Mouse (Mus musculus) erythroid progenitor cell, adult 5-6 weeks (primary cell): ENCODE measurements around the gene Clk4. TPM values are rescaled to one million over a fixed set of nuclear protein-coding genes. Genes with fewer than 3 reads are reported as not detected.
A peak's percentile ranks its signal among the peaks of the same experiment; 100 is the strongest.

Experiments used
- ATAC-seq: replicated peaks from 2 replicates; pipeline ENCODE4 v1.8.0; 2016; ENCODE audit warnings: moderate number of reproducible peaks, mild to moderate bottlenecking, moderate TSS enrichment, inconsistent platforms; ENCODE audit not compliant: poor library complexity, low FRiP score, severe bottlenecking
- total RNA-seq, 2 experiments: library from RNA; stranded (forward) in 1 of 2; stranded (reverse) in 1 of 2; fragments of 150-400 nt in 1 of 2; fragments of 186-747, 209-891 nt in 1 of 2; gene quantifications; 2 replicates each; pipeline versions ENCODE4 v1.2.3 to v1.2.4; 2015 to 2017; ENCODE audit warnings: low replicate concordance in 2 of 2

Gene Clk4
- total RNA-seq (2015; ENCODE audit: low replicate concordance) (246 and 290 TPM in 2 replicates), total RNA-seq (2017; ENCODE audit: low replicate concordance) (197 and 213 TPM in 2 replicates)

DNA sequence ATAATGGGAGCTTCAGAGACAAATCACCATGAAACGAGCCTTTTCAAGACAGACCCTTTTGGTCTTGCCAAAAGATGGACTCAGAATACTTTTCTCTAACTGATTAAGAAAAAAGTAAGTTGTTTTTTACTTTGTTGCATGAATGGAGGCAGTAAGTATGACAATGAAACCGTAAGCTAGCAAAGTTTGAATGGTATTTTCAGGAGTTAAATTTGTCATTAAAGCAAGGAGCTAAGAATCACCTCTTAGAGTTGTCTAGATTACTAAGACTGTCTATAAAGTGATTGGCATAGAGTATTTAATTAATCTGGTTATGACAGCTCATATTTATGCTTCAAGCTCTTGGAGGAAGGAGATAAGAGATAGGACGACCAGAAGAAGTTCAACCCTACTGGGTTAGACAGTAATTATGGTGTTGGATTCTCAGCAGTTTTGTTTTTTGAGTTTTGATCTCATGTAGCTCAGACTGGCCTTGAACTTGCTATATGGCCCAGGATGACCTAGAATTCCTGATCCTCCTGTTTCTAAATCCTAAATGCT, at the start of gene Clk4:
Gene Clk4 (plus strand): TSS at position 51 of the 540 bp plus-strand sequence.
- no peak for ATAC-seq

DNA sequence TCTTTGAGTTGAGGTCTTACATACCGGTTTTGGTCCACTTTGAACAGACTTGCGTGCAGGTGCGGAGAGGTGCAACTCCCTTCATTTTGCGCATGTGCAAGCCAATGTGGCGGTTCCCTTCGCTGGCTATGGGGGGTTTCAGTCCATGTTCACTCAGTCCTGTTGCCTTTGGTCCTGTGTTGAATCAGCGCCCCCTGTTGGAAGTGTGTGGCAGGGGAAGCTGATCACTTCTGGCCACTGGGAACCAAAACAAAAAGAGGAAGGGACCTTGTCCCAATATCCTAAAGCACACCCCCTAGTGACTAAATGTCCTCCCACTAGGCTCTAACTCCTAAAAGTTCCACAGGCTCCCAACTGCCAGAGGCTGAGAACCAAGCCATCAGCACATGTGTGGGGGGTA, 47.5 kb upstream of the Clk4 start:
- ATAC-seq: no peak

DNA sequence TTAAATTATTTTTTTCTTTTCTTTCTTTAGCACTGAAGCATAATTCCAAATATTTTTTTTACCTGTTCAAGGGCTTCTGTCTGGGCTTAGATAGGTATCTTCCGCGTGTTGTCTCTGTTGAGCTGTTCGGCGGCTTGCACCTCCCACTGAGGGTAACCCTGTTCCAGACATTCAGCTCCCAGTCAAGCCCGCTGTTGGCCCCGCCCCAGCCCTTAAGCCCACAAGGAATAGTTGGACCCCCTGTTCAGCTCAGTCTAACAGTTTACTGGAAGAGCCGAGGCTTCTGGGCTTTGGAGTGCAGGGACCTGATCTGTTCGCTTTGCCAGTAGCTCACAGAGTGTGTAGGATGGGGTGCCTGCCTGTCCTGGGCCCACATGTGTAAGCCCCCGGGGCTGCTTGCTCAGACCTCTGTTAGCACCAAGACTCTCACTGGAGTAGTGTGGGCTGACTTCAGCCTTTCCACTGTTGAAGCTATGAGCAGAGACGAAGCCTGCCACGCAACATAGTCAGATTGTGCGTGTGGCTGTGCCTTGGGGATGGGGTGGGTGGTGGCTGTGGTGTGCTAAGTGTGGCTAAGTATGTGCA, 42.0 kb upstream of the Clk4 start:
- no peak for ATAC-seq

DNA sequence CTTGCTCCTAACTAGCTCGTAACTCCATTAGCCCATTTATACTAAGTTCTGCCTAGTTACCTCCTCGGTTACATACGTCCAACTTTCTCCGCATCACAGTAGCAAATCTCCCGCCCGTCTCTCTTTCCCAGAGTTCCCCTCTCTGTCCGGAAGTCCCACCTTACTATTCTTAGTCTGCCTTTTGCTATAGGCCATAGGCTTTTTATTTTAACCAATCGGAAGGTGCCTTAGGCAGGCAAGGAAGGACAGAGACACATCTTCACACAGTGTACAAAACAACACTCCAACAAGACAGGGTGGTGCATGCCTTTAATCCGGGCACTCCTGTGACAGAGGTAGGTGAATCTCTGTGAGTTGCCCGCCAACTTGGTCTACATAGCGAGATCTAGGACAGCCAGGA, 41.2 kb upstream of the Clk4 start, which contains the start of gene Gm12569:
Gene Gm12569 (plus strand): TSS at position 166 of the 400 bp plus-strand sequence.
- no peak for ATAC-seq

- no peak for ATAC-seq
These were observed 34.4 kb upstream of the Clk4 start for GRCm38 (mm10) chr11:51227104-51227503.

GRCm38 (mm10) chr11:51234626-51235025, 26.9 kb upstream of the Clk4 start:
- no peak for ATAC-seq

DNA sequence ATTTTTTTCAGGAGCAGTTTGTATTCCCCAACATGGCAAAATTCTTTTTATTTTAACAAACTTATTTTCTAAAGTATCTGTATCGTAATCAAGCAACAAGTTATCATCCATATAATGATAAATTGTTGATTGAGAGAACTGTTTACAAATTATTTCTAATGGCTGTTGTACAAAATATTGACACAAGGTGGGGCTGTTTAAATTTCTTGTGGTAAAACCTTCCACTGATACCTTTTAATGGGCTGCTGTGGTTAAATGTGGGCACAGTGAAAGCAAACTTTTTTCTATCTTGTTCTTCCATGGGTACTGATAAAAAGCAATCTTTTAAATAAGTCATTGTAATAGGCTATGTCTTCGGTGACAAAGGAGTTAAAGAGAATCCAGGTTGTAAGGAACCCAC, 18.6 kb upstream of the Clk4 start:
- no peak for ATAC-seq

DNA sequence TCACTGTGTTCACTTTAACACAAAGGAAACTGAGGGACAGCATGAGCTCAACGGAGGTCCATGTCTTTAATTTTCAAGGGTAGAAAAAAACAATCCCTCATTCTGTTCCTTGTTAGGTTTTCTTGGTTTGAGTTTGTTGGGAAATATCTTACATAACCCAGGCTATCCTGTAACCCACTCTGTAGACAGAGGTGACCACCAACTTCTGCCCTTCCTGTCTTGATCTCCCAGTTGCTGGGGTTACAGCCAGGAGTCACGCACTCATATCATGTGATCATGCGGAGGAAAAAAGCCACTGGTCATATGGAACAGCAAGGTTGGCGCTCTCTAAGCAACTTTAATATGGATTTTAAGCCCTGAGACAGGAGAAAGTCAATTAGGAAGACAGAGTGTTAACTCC, 4.5 kb upstream of the Clk4 start:
- no peak for ATAC-seq

- peak; percentile 93 for ATAC-seq
These were observed 1.1 kb downstream of the Clk4 start, which contains the start of gene BC049762 for GRCm38 (mm10) chr11:51262342-51263285. Gene BC049762 (minus strand): TSS chr11:51263046.

- peak; percentile 32 for ATAC-seq
These were observed 1.8 kb downstream of the Clk4 start for GRCm38 (mm10) chr11:51263286-51263831.

DNA sequence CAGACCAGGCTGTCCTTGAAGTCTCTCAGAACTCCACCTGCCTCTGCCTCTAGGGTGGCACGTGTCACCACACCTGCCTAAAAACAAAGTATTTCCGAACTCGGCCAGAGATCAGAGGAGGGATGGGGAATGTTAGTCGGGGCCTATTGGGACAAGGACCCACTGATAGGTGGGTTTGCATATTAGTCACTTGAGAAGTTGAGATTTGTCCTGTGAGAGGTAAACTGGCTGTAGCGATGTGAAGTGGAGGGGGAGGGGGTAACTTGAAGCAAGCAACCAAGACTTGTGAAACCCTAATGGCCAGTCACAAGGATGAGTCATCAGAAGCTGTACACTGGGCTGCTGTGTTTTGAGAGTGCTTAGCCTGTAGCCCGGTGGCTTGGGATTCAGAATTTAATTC, 2.8 kb downstream of the Clk4 start:
- ATAC-seq: peak; percentile 44; the same call in 1 of the 2 replicates

GRCm38 (mm10) chr11:51265326-51265725, 3.8 kb downstream of the Clk4 start:
- no peak for ATAC-seq

DNA sequence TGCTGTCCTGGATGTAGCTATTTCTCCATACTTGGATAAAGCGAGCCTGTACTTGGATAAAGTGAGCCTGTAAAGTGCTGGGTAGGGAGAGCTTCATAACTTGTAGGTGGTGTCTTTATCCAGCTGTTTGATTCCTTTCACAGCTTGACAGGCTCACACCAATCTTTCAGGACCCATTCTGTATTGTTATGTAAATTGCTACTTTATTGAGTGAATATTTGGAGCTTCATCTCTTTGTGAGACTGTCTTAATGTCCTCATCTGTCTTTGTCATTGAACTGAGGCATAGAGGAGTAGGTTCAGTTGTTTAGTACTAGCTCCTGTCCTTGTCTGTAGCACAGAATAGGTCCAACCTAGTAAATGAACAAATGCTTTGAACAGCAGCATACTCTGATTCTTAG, 12.9 kb downstream of the Clk4 start:
- ATAC-seq: no peak

- no peak for ATAC-seq
These were observed 28.1 kb downstream of the Clk4 start, which contains the start of gene Col23a1 for GRCm38 (mm10) chr11:51289564-51290041. Gene Col23a1 (plus strand): TSS chr11:51289920.

- no peak for ATAC-seq
These were observed 28.8 kb downstream of the Clk4 start for GRCm38 (mm10) chr11:51290066-51290955.

- no peak for ATAC-seq
These were observed 32.5 kb downstream of the Clk4 start for GRCm38 (mm10) chr11:51293956-51294530.

DNA sequence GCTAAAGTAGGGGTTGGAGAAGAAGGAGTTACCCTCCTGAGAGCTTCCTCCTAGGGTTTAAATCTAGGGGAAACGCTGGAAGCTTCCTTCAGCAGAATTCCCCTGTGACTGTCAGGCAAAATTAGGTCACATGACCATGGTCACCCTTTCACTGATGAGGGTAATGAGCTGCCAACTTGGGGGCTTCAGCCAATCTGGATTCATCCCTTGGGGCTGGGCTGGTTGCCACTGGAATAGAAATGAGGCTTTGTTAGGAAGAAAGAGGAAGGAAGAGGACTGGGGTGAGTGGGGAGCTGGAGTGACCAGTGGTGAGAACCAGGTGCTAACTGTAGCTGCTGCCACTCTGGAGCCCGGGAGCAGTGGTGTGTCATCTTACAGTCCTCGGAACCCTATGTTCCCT, 34.2 kb downstream of the Clk4 start:
- ATAC-seq: no peak

DNA sequence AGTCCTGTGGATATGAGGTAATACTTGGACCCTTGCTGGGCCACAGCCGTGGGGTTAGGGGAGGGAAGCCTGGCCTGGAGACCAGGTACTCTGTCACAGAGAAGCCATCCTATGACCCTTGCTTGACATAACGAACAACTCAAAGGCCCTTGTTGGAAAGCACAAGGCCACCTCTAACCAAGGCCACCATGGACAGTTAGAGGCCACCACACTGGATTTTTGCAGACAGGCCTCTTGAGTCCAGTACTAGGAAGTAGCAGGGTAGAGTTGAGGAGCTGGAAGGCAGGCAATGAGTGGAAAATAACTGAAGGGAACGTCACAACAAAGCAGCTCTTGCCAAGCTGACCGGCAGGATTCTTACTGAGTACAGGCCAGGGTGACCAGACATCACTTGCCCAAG, 37.2 kb downstream of the Clk4 start:
- ATAC-seq: no peak

GRCm38 (mm10) chr11:51302396-51302795, 40.9 kb downstream of the Clk4 start:
- ATAC-seq: no peak
